Mouse (Mus musculus) ES-Bruce4 (cell line): ENCODE measurements at regions not wholly inside any gene's neighbourhood (a gene's known extent, or its start where the extent isn't known, plus 50 kb on each side); places are given as distances from the start of the nearest gene placed in this dataset.

Source experiments
- H3K27ac ChIP-seq: 2 replicates; pipeline ENCODE4 v1.5.1; 2012; ENCODE audit warnings: low read length, inconsistent platforms; ENCODE audit not compliant: insufficient read depth
- H3K27me3 ChIP-seq: 2 replicates; pipeline ENCODE4 v1.6.1; 2012; ENCODE audit warnings: mild to moderate bottlenecking, low read length, inconsistent platforms; ENCODE audit not compliant: control insufficient read depth, poor library complexity, insufficient read depth, severe bottlenecking
- H3K36me3 ChIP-seq: 2 replicates; pipeline ENCODE4 v1.6.1; 2012; ENCODE audit warnings: inconsistent platforms, mild to moderate bottlenecking, low read length, moderate library complexity; ENCODE audit not compliant: control insufficient read depth, poor library complexity, insufficient read depth, severe bottlenecking
- H3K4me1 ChIP-seq: one replicate; pipeline ENCODE4 v1.8.1; 2011; ENCODE audit warnings: low read length; ENCODE audit not compliant: control insufficient read depth, insufficient read depth
- H3K4me3 ChIP-seq: 2 replicates; pipeline ENCODE4 v1.5.1; 2011; ENCODE audit warnings: low read depth, mild to moderate bottlenecking, low read length
- H3K9ac ChIP-seq: 2 replicates; pipeline ENCODE4 v1.6.1; 2012; ENCODE audit warnings: low read depth, mild to moderate bottlenecking, inconsistent platforms; ENCODE audit not compliant: poor library complexity, severe bottlenecking
- H3K9me3 ChIP-seq: replicated peaks from 2 replicates; pipeline ENCODE4 v1.6.1; 2012; ENCODE audit warnings: mild to moderate bottlenecking, low read length, inconsistent platforms; ENCODE audit not compliant: control insufficient read depth, poor library complexity, insufficient read depth, severe bottlenecking
- CTCF ChIP-seq: IDR thresholded peaks from one replicate; pipeline ENCODE4 v1.8.1; 2011; ENCODE audit warnings: low read depth, low read length
- EP300 ChIP-seq: IDR thresholded peaks from 2 replicates; pipeline ENCODE4 v1.6.1; 2011; ENCODE audit warnings: low read depth, low read length; ENCODE audit not compliant: insufficient read depth
- POLR2A ChIP-seq: IDR thresholded peaks from one replicate; pipeline ENCODE4 v1.8.1; 2011; ENCODE audit warnings: low read length; ENCODE audit not compliant: insufficient read depth

- H3K9ac ChIP-seq: no peak overlapping the region
- no peaks in the 10 kb centered on the region for H3K4me1 ChIP-seq
- H3K27me3 ChIP-seq: no peaks in the 10 kb centered on the region
- no peaks in the 10 kb centered on the region for H3K9me3 ChIP-seq
- H3K27ac ChIP-seq: no peak overlapping the region
- no peaks in the 10 kb centered on the region for H3K36me3 ChIP-seq
- no peak for TF ChIP-seq POLR2A
- TF ChIP-seq EP300: no peak
- no peak for TF ChIP-seq CTCF
- no peak overlapping the region for H3K4me3 ChIP-seq
Observed at GRCm38 (mm10) chr14:46591753-46592359, 168.5 kb upstream of the Cdkn3 start.

GRCm38 (mm10) chr14:46591211-46591610, 169.1 kb upstream of the Cdkn3 start:
- H3K9me3 ChIP-seq: no peaks in the 10 kb centered on the region
- H3K27me3 ChIP-seq: no peaks in the 10 kb centered on the region

GRCm38 (mm10) chr14:46586093-46586492, 174.2 kb upstream of the Cdkn3 start:
- TF ChIP-seq POLR2A (no peak), EP300 (no peak), CTCF (no peak)
- Histone ChIP-seq H3K4me1 (no peaks in the 10 kb centered on the region), H3K36me3 (no peaks in the 10 kb centered on the region), H3K9ac (no peak overlapping the region), H3K4me3 (no peak overlapping the region), H3K9me3 (no peaks in the 10 kb centered on the region), H3K27me3 (no peaks in the 10 kb centered on the region), H3K27ac (no peak overlapping the region)

More at GRCm38 (mm10) chr14:46591211-46591610, 169.1 kb upstream of the Cdkn3 start:
- TF ChIP-seq EP300: no peak
- no peak for TF ChIP-seq CTCF
- no peak for TF ChIP-seq POLR2A
- no peak overlapping the region for H3K4me3 ChIP-seq
- no peak overlapping the region for H3K27ac ChIP-seq
- no peaks in the 10 kb centered on the region for H3K36me3 ChIP-seq
- no peaks in the 10 kb centered on the region for H3K4me1 ChIP-seq
- no peak overlapping the region for H3K9ac ChIP-seq

GRCm38 (mm10) chr14:46578051-46579000, 182.0 kb upstream of the Cdkn3 start:
- Histone ChIP-seq H3K27ac (no peak overlapping the region), H3K4me1 (no peaks in the 10 kb centered on the region), H3K36me3 (no peaks in the 10 kb centered on the region), H3K4me3 (no peak overlapping the region), H3K9me3 (no peaks in the 10 kb centered on the region), H3K27me3 (no peaks in the 10 kb centered on the region; the same call in 1 of the 2 replicates), H3K9ac (no peak overlapping the region)
- TF ChIP-seq POLR2A: no peak
- no peak for TF ChIP-seq CTCF
- no peak for TF ChIP-seq EP300

- TF ChIP-seq POLR2A (no peak), CTCF (no peak), EP300 (no peak)
- Histone ChIP-seq H3K9ac (no peak overlapping the region), H3K4me1 (no peaks in the 10 kb centered on the region), H3K27ac (no peak overlapping the region), H3K27me3 (peaks cover 1% of the 10 kb centered on the region; the same call in 1 of the 2 replicates), H3K4me3 (no peak overlapping the region), H3K9me3 (no peaks in the 10 kb centered on the region), H3K36me3 (no peaks in the 10 kb centered on the region)
Observed at GRCm38 (mm10) chr14:46575889-46576288, 184.5 kb upstream of the Cdkn3 start.

GRCm38 (mm10) chr14:46575414-46575813, 184.9 kb upstream of the Cdkn3 start:
- Histone ChIP-seq H3K9me3 (no peaks in the 10 kb centered on the region), H3K27me3 (peaks cover 1% of the 10 kb centered on the region; the same call in 1 of the 2 replicates), H3K9ac (no peak overlapping the region), H3K36me3 (no peaks in the 10 kb centered on the region), H3K4me1 (no peaks in the 10 kb centered on the region), H3K27ac (no peak overlapping the region), H3K4me3 (no peak overlapping the region)
- TF ChIP-seq CTCF (no peak), EP300 (no peak), POLR2A (no peak)
